Mouse (Mus musculus) embryo, embryonic 9.5 days (tissue): ENCODE measurements at regions not wholly inside any gene's neighbourhood (a gene's known extent, or its start where the extent isn't known, plus 50 kb on each side); places are given as distances from the start of the nearest gene placed in this dataset.
A peak's percentile ranks its signal among the peaks of the same experiment; 100 is the strongest.

Source experiments
- DNase-seq: peaks from one replicate; pipeline ENCODE4 v3.0.0-alpha.2; 2017; ENCODE audit errors: extremely low spot score

GRCm38 (mm10) chr1:83835965-83836364 lies 428.0 kb upstream of the Sphkap start:
- no peak for DNase-seq

GRCm38 (mm10) chr1:83832946-83833345 lies 424.9 kb upstream of the Sphkap start:
- no peak for DNase-seq

- DNase-seq = no peak
These were observed 424.0 kb upstream of the Sphkap start for GRCm38 (mm10) chr1:83831900-83832535.

- DNase-seq = no peak
These were observed 422.1 kb upstream of the Sphkap start for GRCm38 (mm10) chr1:83830025-83830645.

- DNase-seq = peak; percentile 31
These were observed 403.2 kb upstream of the Sphkap start for GRCm38 (mm10) chr1:83811162-83811561.

GRCm38 (mm10) chr1:83808432-83808831 lies 400.4 kb upstream of the Sphkap start:
- DNase-seq = no peak

GRCm38 (mm10) chr1:83803345-83804041 lies 395.5 kb upstream of the Sphkap start:
- DNase-seq = no peak

- no peak for DNase-seq
These were observed 393.8 kb upstream of the Sphkap start for GRCm38 (mm10) chr1:83801759-83802158.

GRCm38 (mm10) chr1:83796961-83797891 lies 389.2 kb upstream of the Sphkap start:
- no peak for DNase-seq

- no peak for DNase-seq
These were observed 369.2 kb upstream of the Sphkap start for GRCm38 (mm10) chr1:83777151-83777550.

- no peak for DNase-seq
These were observed 363.2 kb upstream of the Sphkap start for GRCm38 (mm10) chr1:83771160-83771559.

- DNase-seq = no peak
These were observed 353.5 kb upstream of the Sphkap start for GRCm38 (mm10) chr1:83761499-83761898.

GRCm38 (mm10) chr1:83756866-83757265 lies 348.9 kb upstream of the Sphkap start:
- DNase-seq = no peak

- DNase-seq = no peak
These were observed 347.3 kb upstream of the Sphkap start for GRCm38 (mm10) chr1:83755336-83755735.

GRCm38 (mm10) chr1:83752976-83753375 lies 345.0 kb upstream of the Sphkap start:
- DNase-seq = no peak

- DNase-seq = no peak
These were observed 341.0 kb upstream of the Sphkap start for GRCm38 (mm10) chr1:83748974-83749373.

- DNase-seq = no peak
These were observed 340.1 kb upstream of the Sphkap start for GRCm38 (mm10) chr1:83748061-83748460.

- no peak for DNase-seq
These were observed 339.4 kb upstream of the Sphkap start for GRCm38 (mm10) chr1:83747412-83747811.

GRCm38 (mm10) chr1:83746036-83746435 lies 338.0 kb upstream of the Sphkap start:
- DNase-seq = peak; percentile 60

- DNase-seq = peak; percentile 39
These were observed 328.6 kb upstream of the Sphkap start for GRCm38 (mm10) chr1:83736428-83737117.

- no peak for DNase-seq
These were observed 323.7 kb upstream of the Sphkap start for GRCm38 (mm10) chr1:83731682-83732081.
